Mouse (Mus musculus) G1E (cell line): ENCODE measurements at regions not wholly inside any gene's neighbourhood (a gene's known extent, or its start where the extent isn't known, plus 50 kb on each side); places are given as distances from the start of the nearest gene placed in this dataset.

Experiments
- CTCF ChIP-seq: IDR thresholded peaks from 2 replicates; pipeline ENCODE4 v1.5.1; 2012; ENCODE audit warnings: low read depth, low read length, inconsistent platforms, mixed read lengths
- GATA1 ChIP-seq: IDR thresholded peaks from 2 replicates; pipeline ENCODE4 v1.6.1; 2012; ENCODE audit warnings: borderline replicate concordance, low read length, inconsistent platforms, mixed read lengths
- TAL1 ChIP-seq: conservative IDR thresholded peaks from 2 replicates; pipeline ENCODE4 v1.6.1; 2012; ENCODE audit warnings: low read depth, low read length, inconsistent platforms, mixed read lengths

DNA sequence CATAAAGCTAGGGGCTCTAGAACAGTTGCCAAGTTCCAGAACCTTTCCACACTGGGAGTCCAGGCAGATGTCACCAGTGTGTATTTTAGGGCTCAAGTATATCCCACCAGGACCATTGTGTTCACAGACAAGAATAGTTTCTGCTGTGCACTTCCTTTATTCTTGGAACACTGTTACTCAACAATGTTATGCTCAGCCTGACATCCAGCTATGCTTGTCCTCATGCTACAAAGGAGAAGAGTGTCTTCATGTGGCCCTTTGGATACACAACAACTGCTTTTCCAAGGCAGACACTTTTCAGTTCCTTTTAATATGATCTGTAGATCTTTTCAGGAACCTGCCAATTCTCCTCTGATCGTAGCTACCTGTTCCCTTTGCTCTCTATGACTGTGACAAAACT, 270.4 kb upstream of the Dab2 start:
- TF ChIP-seq CTCF (no peak), TAL1 (no peak), GATA1 (no peak)
